Mouse (Mus musculus) thymus, adult 2 months (tissue): ENCODE results near the gene Il10rb.

Experiments used
- CTCF ChIP-seq: fragments of 200-500 bp; IDR thresholded peaks from 2 replicates; pipeline ENCODE4 v1.5.1; 2012; ENCODE audit warnings: mild to moderate bottlenecking, control low read depth, low read length, moderate library complexity, borderline replicate concordance; ENCODE audit not compliant: control insufficient read depth, poor library complexity, insufficient read depth; ENCODE audit errors: extremely low read depth
- POLR2A ChIP-seq: fragments of 200-500 bp; IDR thresholded peaks from 2 replicates; pipeline ENCODE4 v1.6.1; 2012; ENCODE audit warnings: mild to moderate bottlenecking, low read length, control low read depth, moderate library complexity; ENCODE audit not compliant: control insufficient read depth, poor library complexity, insufficient read depth; ENCODE audit errors: extremely low read depth

DNA sequence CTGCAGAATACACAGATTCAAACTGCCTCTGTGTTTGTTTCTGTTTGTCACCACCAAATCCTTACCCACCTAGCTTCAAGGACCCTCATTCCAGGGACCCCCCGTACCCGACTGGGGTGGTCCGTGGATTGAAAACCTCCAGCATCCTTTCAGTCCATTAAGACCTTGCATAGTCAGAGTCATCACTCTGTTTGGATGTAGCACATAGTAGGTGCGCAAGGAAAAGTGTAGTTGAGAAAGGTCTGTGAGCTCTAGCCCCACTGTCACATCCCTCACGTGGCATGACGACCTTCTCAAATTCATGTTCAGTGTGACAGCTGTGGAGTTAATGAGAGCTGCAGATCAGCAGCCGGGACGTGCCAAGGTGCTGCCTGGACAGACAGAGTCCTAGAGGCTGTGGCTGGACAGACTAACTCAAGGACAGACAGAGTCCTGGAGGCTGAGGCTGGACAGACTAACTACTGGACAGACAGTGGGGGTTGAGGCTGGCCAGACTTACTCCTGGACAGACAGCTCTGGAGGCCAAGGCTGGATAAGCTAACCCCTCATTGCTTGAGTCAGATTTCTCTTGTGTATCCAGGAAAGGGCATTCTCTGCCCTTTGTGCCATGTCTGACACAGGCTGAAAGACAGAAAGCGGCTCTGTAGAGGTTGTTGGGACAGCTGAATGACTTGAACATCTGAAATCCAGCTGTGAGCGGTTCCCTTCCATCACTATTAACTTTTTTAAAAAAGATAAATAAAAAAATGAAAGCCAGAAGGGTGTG, 49.0 kb upstream of the Il10rb start:
- TF ChIP-seq CTCF: no peak
- no peak for TF ChIP-seq POLR2A
